Mouse (Mus musculus) retina, postnatal 1 day (tissue): ENCODE data around the gene Chst11.

ENCODE experiments used
- DNase-seq: peaks from one replicate; pipeline ENCODE4 v3.0.0-alpha.2; 2012

Chst11 gene

GRCm38 (mm10) chr10:83151896-83152685 is 166.8 kb downstream of the Chst11 start:
- DNase-seq: no peak

- no peak for DNase-seq
Measured at GRCm38 (mm10) chr10:83152723-83153122, 167.4 kb downstream of the Chst11 start.

GRCm38 (mm10) chr10:83153374-83153773 is 168.1 kb downstream of the Chst11 start:
- DNase-seq: no peak

- no peak for DNase-seq
Measured at GRCm38 (mm10) chr10:83153887-83154286, 168.6 kb downstream of the Chst11 start.

GRCm38 (mm10) chr10:83157289-83157688 is 172.0 kb downstream of the Chst11 start:
- peak; percentile 49 for DNase-seq

- DNase-seq: peak; percentile 49
Measured at GRCm38 (mm10) chr10:83158322-83158721, 173.0 kb downstream of the Chst11 start.

GRCm38 (mm10) chr10:83159229-83159628 is 173.9 kb downstream of the Chst11 start:
- no peak for DNase-seq

- DNase-seq: no peak
Measured at GRCm38 (mm10) chr10:83161656-83162365, 176.5 kb downstream of the Chst11 start.

GRCm38 (mm10) chr10:83163946-83164345 is 178.6 kb downstream of the Chst11 start:
- DNase-seq: no peak

- no peak for DNase-seq
Measured at GRCm38 (mm10) chr10:83164901-83165435, 179.7 kb downstream of the Chst11 start.

GRCm38 (mm10) chr10:83165521-83166243 is 180.4 kb downstream of the Chst11 start:
- no peak for DNase-seq

GRCm38 (mm10) chr10:83166272-83166671 is 181.0 kb downstream of the Chst11 start:
- no peak for DNase-seq

- no peak for DNase-seq
Measured at GRCm38 (mm10) chr10:83167492-83167891, 182.2 kb downstream of the Chst11 start.

- DNase-seq: no peak
Measured at GRCm38 (mm10) chr10:83168303-83169056, 183.2 kb downstream of the Chst11 start.

GRCm38 (mm10) chr10:83169554-83169953 is 184.3 kb downstream of the Chst11 start:
- DNase-seq: no peak

- DNase-seq: no peak
Measured at GRCm38 (mm10) chr10:83178151-83178550, 192.9 kb downstream of the Chst11 start.

GRCm38 (mm10) chr10:83178661-83179060 is 193.4 kb downstream of the Chst11 start:
- DNase-seq: no peak

GRCm38 (mm10) chr10:83181831-83182572 is 196.7 kb downstream of the Chst11 start:
- DNase-seq: peak; percentile 68

- peak; percentile 86 for DNase-seq
Measured at GRCm38 (mm10) chr10:83182573-83182960, 197.3 kb downstream of the Chst11 start.

GRCm38 (mm10) chr10:83183634-83184479 is 198.6 kb downstream of the Chst11 start:
- no peak for DNase-seq
